Mouse (Mus musculus) CD4-positive naive resting alpha-beta T cell, adult 76 days (primary cell): ENCODE results near the gene Kif19a. TPM values are rescaled to one million over a fixed set of nuclear protein-coding genes. Genes with fewer than 3 reads are reported as not detected.

Experiments used
- total RNA-seq: library from RNA; stranded (reverse); gene quantifications from one replicate; pipeline ENCODE4 v1.2.4, GENCODE M21; 2023

Gene Kif19a
- 2.1 TPM for total RNA-seq

GRCm38 (mm10) chr11:114764820-114765818 lies at the start of gene Kif19a:
Gene Kif19a, plus strand, starts transcription at chr11:114765388.

GRCm38 (mm10) chr11:114726965-114727825 lies 38.0 kb upstream of the Kif19a start, which contains the start of gene Dnaic2:
Gene Dnaic2, plus strand, starts transcription at chr11:114727408.

GRCm38 (mm10) chr11:114795848-114796322 lies 30.7 kb downstream of the Kif19a start, which contains the start of gene Btbd17:
Gene Btbd17, minus strand, starts transcription at chr11:114795945.

GRCm38 (mm10) chr11:114798624-114799023 lies 33.4 kb downstream of the Kif19a start, which contains the start of gene Gpr142:
Gene Gpr142, plus strand, starts transcription at chr11:114798924.

Other genes with a start within 250 kb of the Kif19a start
- 2,574 TPM for gene Rpl38, start 96.9 kb upstream of the Kif19a start, total RNA-seq
- gene Ttyh2, start 90.0 kb upstream of the Kif19a start, total RNA-seq = 1.1 TPM
- gene Dnaic2, start 38.0 kb upstream of the Kif19a start, total RNA-seq = not detected
- not detected for gene Btbd17, start 30.6 kb downstream of the Kif19a start, total RNA-seq
- gene Gpr142, start 33.5 kb downstream of the Kif19a start, total RNA-seq = not detected
- gene Gprc5c, start 85.8 kb downstream of the Kif19a start, total RNA-seq = 0.79 TPM
- gene Cd300a, start 124.7 kb downstream of the Kif19a start, total RNA-seq = 2.3 TPM
- gene Cd300lb, start 169.0 kb downstream of the Kif19a start, total RNA-seq = 0.82 TPM
- not detected for gene Cd300c, start 203.8 kb downstream of the Kif19a start, total RNA-seq
- 1.3 TPM for gene Cd300ld, start 224.5 kb downstream of the Kif19a start, total RNA-seq
- 3.4 TPM for gene Cd300c2, start 236.5 kb downstream of the Kif19a start, total RNA-seq